Mouse (Mus musculus) neural tube, embryonic 12.5 days (tissue): Measurements from ENCODE around the gene Sema5a. TPM values are rescaled to one million over a fixed set of nuclear protein-coding genes. Genes with fewer than 3 reads are reported as not detected.

Source experiments
- ATAC-seq: fragments of 200-750 bp; cut with Nextera tagmentation; 2 replicates; pipeline ENCODE4 v1.8.0; 2017; ENCODE audit warnings: low read depth, mild to moderate bottlenecking, moderate TSS enrichment, moderate library complexity; ENCODE audit not compliant: low FRiP score
- H3K27ac ChIP-seq: fragments of 300-500 bp; sonication (generic); 2 replicates; pipeline ENCODE4 v1.5.1; 2016
- H3K27me3 ChIP-seq: fragments of 300-500 bp; sonication (generic); replicated peaks from 2 replicates; pipeline ENCODE4 v1.6.1; 2016; ENCODE audit warnings: mild to moderate bottlenecking
- H3K36me3 ChIP-seq: fragments of 300-500 bp; sonication (generic); 2 replicates; pipeline ENCODE4 v1.6.1; 2016; ENCODE audit warnings: mild to moderate bottlenecking
- H3K4me1 ChIP-seq: fragments of 300-500 bp; sonication (generic); 2 replicates; pipeline ENCODE4 v1.6.1; 2016
- H3K4me2 ChIP-seq: fragments of 300-500 bp; sonication (generic); replicated peaks from 2 replicates; pipeline ENCODE4 v1.6.1; 2016; ENCODE audit warnings: mild to moderate bottlenecking
- H3K4me3 ChIP-seq: fragments of 300-500 bp; sonication (generic); 2 replicates; pipeline ENCODE4 v1.5.1; 2016
- H3K9ac ChIP-seq: fragments of 300-500 bp; sonication (generic); 2 replicates; pipeline ENCODE4 v1.6.1; 2016; ENCODE audit warnings: mild to moderate bottlenecking
- H3K9me3 ChIP-seq: fragments of 300-500 bp; sonication (generic); 2 replicates; pipeline ENCODE4 v1.6.1; 2016; ENCODE audit warnings: mild to moderate bottlenecking
- WGBS: fragments of 180-500 bp; shearing (Covaris S2); methylation state at CpG from one replicate; pipeline ENCODE4 v1.1.7; 2016; 5-methylcytosine and 5-hydroxymethylcytosine counted together
- polyA plus RNA-seq: library from polyadenylated mRNA; unstranded; fragments of >200 nt; fragmentation: Nextera tagmentation; extraction: Ambion mirVana; gene quantifications from 2 replicates; pipeline ENCODE4 v1.2.1, GENCODE M21; 2016

Gene Sema5a
- polyA plus RNA-seq, 1 experiment from 2014 or later: 8.8 TPM

GRCm38 (mm10) chr15:32284688-32285087 lies 40.1 kb downstream of the Sema5a start:
- H3K27me3 ChIP-seq: no peaks in the 10 kb centered on the region
- no peaks in the 10 kb centered on the region for H3K36me3 ChIP-seq
- no peaks in the 10 kb centered on the region for H3K4me1 ChIP-seq
- H3K4me3 ChIP-seq: no peak overlapping the region
- no peak overlapping the region for H3K9ac ChIP-seq
- no peak for ATAC-seq
- no peak overlapping the region for H3K4me2 ChIP-seq
- H3K9me3 ChIP-seq: no peaks in the 10 kb centered on the region
- 75% methylated on average over 2 of the region's 2 CpGs for WGBS
- no peak overlapping the region for H3K27ac ChIP-seq

DNA sequence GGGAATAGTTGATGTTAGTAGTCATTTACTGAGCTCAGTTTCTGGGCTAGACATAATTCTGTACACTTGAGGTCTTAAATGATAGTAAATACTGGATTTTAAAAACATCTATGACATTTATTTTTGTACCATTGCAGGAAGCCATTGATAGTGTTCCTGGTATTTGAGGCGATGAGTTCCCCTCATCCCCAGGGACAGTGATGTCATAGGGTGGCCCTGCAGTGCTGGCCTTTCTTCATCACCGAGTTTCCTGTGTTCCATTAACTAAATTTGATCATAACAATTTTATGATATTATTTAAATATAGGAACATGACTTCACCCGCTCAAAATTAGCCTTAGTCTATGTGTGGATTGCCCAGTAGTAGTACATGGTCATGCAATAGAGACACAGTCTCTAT lies 41.7 kb downstream of the Sema5a start:
- Histone ChIP-seq H3K9ac (no peak overlapping the region), H3K4me2 (no peak overlapping the region), H3K36me3 (no peaks in the 10 kb centered on the region), H3K4me1 (no peaks in the 10 kb centered on the region), H3K27me3 (no peaks in the 10 kb centered on the region), H3K4me3 (no peak overlapping the region), H3K9me3 (no peaks in the 10 kb centered on the region), H3K27ac (no peak overlapping the region)
- 86% methylated on average over 3 of the region's 3 CpGs for WGBS
- no peak for ATAC-seq

DNA sequence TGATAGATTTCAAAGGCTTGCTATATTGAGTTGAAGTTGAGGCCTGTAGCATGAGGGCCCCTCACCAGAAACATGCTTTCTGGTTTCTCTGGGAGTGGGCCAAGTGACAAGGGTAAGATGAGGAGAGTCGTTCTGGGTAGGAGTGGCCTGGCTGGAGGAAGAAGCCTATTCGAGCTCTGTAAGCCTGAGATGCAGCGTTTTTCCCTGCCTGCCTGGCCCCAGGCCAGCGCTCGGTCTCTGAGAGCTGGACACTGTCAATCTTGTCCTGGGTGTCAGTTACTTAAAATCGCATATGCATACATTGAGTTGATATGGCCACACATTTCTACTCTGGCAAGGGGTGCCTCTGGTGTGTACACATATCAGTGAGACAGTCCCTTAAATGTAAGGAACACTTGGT lies 43.9 kb downstream of the Sema5a start:
- Histone ChIP-seq H3K4me2 (no peak overlapping the region), H3K9ac (no peak overlapping the region), H3K4me1 (no peaks in the 10 kb centered on the region), H3K36me3 (no peaks in the 10 kb centered on the region), H3K4me3 (no peak overlapping the region), H3K27me3 (no peaks in the 10 kb centered on the region), H3K9me3 (no peaks in the 10 kb centered on the region), H3K27ac (no peak overlapping the region)
- WGBS: 54% methylated on average over 6 of the region's 6 CpGs
- ATAC-seq: no peak

GRCm38 (mm10) chr15:32291000-32291399 lies 46.4 kb downstream of the Sema5a start:
- Histone ChIP-seq H3K4me2 (no peak overlapping the region), H3K4me3 (no peak overlapping the region), H3K4me1 (no peaks in the 10 kb centered on the region), H3K36me3 (no peaks in the 10 kb centered on the region), H3K27me3 (no peaks in the 10 kb centered on the region), H3K27ac (no peak overlapping the region), H3K9me3 (no peaks in the 10 kb centered on the region), H3K9ac (no peak overlapping the region)
- WGBS: 41% methylated on average over 3 of the region's 3 CpGs
- ATAC-seq: no peak

DNA sequence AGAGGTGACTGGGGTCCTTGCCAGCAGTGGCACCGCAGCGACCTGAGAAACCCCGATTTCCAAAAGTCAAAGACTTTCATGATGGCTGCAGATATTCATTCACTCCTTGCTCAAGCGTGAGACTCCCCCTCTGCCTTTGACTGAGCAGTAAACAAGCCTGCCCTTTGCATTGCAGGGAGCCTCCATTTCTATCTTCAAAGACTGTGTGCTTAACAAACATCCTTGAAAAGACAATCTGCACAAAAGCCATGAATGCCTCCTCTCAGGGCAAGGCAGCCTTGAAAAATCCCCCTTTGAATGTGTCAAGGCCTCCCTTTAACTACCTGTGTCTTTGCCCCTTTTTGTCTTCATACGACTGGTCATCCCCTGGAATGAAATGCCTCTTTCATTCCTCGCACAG lies 51.9 kb downstream of the Sema5a start:
- WGBS: 37% methylated on average over 6 of the region's 6 CpGs
- no peaks in the 10 kb centered on the region for H3K36me3 ChIP-seq
- ATAC-seq: no peak
- no peak overlapping the region for H3K4me2 ChIP-seq
- H3K4me1 ChIP-seq: no peaks in the 10 kb centered on the region
- no peak overlapping the region for H3K9ac ChIP-seq
- H3K9me3 ChIP-seq: no peaks in the 10 kb centered on the region
- no peak overlapping the region for H3K27ac ChIP-seq
- no peak overlapping the region for H3K4me3 ChIP-seq
- no peaks in the 10 kb centered on the region for H3K27me3 ChIP-seq

- WGBS: 96% methylated on average over 5 of the region's 5 CpGs
- H3K9me3 ChIP-seq: no peaks in the 10 kb centered on the region
- no peak for ATAC-seq
- H3K27me3 ChIP-seq: no peaks in the 10 kb centered on the region
- no peaks in the 10 kb centered on the region for H3K4me1 ChIP-seq
- no peak overlapping the region for H3K9ac ChIP-seq
- no peaks in the 10 kb centered on the region for H3K36me3 ChIP-seq
- H3K4me3 ChIP-seq: no peak overlapping the region
- no peak overlapping the region for H3K4me2 ChIP-seq
- no peak overlapping the region for H3K27ac ChIP-seq
Measured at GRCm38 (mm10) chr15:32297266-32297665, 52.7 kb downstream of the Sema5a start.

DNA sequence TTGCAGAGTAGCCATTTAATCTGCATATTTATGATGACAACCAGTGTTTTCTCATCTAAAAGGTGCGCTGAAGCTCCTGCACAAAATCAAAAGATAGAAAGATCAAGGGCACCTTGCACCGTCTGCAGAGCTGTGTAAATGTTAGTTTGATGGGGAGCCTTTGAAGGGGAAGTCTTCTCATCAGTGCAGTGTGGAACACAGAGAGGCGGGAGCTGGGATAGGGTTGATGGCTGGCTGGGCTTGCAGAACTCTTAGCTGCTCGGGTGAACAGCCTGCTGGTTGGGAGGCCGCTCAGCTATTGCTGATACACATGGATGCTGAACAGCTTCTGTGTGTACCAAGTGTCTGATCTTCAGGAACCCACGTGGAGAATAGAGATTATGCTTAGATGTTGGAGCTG lies 53.9 kb downstream of the Sema5a start:
- ATAC-seq: no peak

GRCm38 (mm10) chr15:32300991-32301390 lies 56.4 kb downstream of the Sema5a start:
- Histone ChIP-seq H3K36me3 (no peaks in the 10 kb centered on the region), H3K27ac (no peak overlapping the region), H3K4me2 (no peak overlapping the region), H3K9me3 (no peaks in the 10 kb centered on the region), H3K4me3 (no peak overlapping the region), H3K4me1 (no peaks in the 10 kb centered on the region), H3K27me3 (no peaks in the 10 kb centered on the region), H3K9ac (no peak overlapping the region)
- 70% methylated on average over 4 of the region's 4 CpGs for WGBS
- no peak for ATAC-seq

More for the DNA sequence above, 53.9 kb downstream of the Sema5a start:
- Histone ChIP-seq H3K27me3 (no peaks in the 10 kb centered on the region), H3K27ac (no peak overlapping the region), H3K4me1 (no peaks in the 10 kb centered on the region), H3K9me3 (no peaks in the 10 kb centered on the region), H3K36me3 (no peaks in the 10 kb centered on the region), H3K9ac (no peak overlapping the region), H3K4me2 (no peak overlapping the region), H3K4me3 (no peak overlapping the region)
- 64% methylated on average over 6 of the region's 6 CpGs for WGBS

DNA sequence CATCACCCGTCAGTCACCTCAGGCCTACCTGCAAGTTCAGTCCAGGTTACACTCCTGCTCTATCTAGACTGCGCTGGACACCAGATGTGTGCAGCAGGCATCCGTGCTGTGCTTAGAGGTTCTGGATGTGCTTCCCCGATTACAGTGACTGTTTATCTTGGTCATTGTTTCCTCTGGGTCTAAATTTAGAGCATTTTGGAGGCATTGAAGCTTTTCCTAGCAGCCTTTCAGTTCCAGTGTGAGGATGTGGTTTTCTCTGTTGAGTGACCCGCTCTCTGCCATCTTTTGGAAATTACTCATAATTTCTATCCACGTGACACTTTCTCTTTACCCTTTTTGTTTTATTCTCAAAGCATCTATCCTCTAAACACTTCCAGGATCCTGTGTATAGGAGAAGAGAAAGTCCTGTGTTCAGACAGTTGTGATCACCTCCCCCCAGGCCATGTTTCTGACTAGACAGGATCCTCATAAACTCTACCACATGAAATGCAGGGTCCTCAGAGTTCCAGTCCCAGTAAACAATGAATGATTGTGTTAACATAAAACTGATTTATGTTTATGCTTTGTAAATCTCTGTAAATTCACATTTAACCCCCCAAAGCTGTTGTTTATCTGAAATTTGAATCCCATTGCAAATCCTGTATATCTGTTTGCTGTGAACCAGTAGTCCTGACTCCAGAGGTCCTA lies 62.1 kb downstream of the Sema5a start:
- H3K36me3 ChIP-seq: no peaks in the 10 kb centered on the region
- H3K27me3 ChIP-seq: no peaks in the 10 kb centered on the region
- 73% methylated on average over 6 of the region's 6 CpGs for WGBS
- ATAC-seq: no peak
- H3K9me3 ChIP-seq: no peaks in the 10 kb centered on the region
- H3K4me2 ChIP-seq: no peak overlapping the region
- no peak overlapping the region for H3K27ac ChIP-seq
- H3K4me3 ChIP-seq: no peak overlapping the region
- no peak overlapping the region for H3K9ac ChIP-seq
- no peaks in the 10 kb centered on the region for H3K4me1 ChIP-seq

DNA sequence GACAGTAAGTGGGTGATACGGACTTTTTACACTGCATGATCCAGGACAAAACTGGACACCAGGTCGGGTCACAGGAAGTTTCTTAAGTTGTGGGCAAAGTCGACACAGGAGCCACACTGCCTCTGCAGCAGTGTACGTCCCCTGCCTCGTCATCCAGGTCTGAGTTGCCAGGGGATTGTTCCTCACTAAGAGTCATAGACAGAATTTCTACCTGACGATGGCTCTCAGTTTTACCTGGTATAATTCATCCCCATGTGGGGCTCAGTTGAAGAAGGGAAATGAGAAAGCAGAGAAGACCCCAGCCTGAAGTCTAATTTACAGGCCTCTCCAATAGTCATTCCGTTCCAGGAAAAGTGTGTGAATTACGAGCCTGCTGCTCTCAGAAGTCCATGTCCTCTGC lies 66.2 kb downstream of the Sema5a start:
- H3K9me3 ChIP-seq: no peaks in the 10 kb centered on the region
- H3K27ac ChIP-seq: no peak overlapping the region
- H3K4me1 ChIP-seq: no peaks in the 10 kb centered on the region
- ATAC-seq: 0 out of 2 replicates have a peak, but pooled peaks have one; percentile 29
- no peak overlapping the region for H3K4me3 ChIP-seq
- H3K27me3 ChIP-seq: no peaks in the 10 kb centered on the region
- H3K9ac ChIP-seq: no peak overlapping the region
- H3K36me3 ChIP-seq: no peaks in the 10 kb centered on the region
- no peak overlapping the region for H3K4me2 ChIP-seq
- WGBS: 72% methylated on average over 8 of the region's 8 CpGs

- Histone ChIP-seq H3K27ac (no peak overlapping the region), H3K4me2 (no peak overlapping the region), H3K4me1 (no peaks in the 10 kb centered on the region), H3K4me3 (no peak overlapping the region), H3K27me3 (no peaks in the 10 kb centered on the region), H3K9ac (no peak overlapping the region), H3K36me3 (no peaks in the 10 kb centered on the region), H3K9me3 (no peaks in the 10 kb centered on the region)
- 62% methylated on average over 8 of the region's 8 CpGs for WGBS
- ATAC-seq: no peak
Measured at GRCm38 (mm10) chr15:32311287-32311686, 66.7 kb downstream of the Sema5a start.

- Histone ChIP-seq H3K4me2 (no peak overlapping the region), H3K27me3 (no peaks in the 10 kb centered on the region), H3K36me3 (no peaks in the 10 kb centered on the region), H3K4me3 (no peak overlapping the region), H3K4me1 (no peaks in the 10 kb centered on the region), H3K9me3 (no peaks in the 10 kb centered on the region), H3K27ac (no peak overlapping the region), H3K9ac (no peak overlapping the region)
- 84% methylated on average over 5 of the region's 5 CpGs for WGBS
- no peak for ATAC-seq
Measured at GRCm38 (mm10) chr15:32317074-32317473, 72.5 kb downstream of the Sema5a start.

- Histone ChIP-seq H3K36me3 (no peaks in the 10 kb centered on the region), H3K4me3 (no peak overlapping the region), H3K27me3 (no peaks in the 10 kb centered on the region), H3K9ac (no peak overlapping the region), H3K27ac (no peak overlapping the region), H3K9me3 (no peaks in the 10 kb centered on the region), H3K4me2 (no peak overlapping the region), H3K4me1 (no peaks in the 10 kb centered on the region)
- WGBS: 87% methylated on average over 3 of the region's 3 CpGs
- no peak for ATAC-seq
Measured at GRCm38 (mm10) chr15:32320739-32321138, 76.1 kb downstream of the Sema5a start.
